Mouse (Mus musculus) lung, postnatal 0 days (tissue): ENCODE data around the gene Tas2r143.

Source experiments
- CTCF ChIP-seq: IDR thresholded peaks from 2 replicates; pipeline ENCODE4 v1.5.1; 2016; ENCODE audit warnings: antibody characterized with exemption, mild to moderate bottlenecking
- EP300 ChIP-seq: IDR thresholded peaks from 2 replicates; pipeline ENCODE4 v1.6.1; 2016; ENCODE audit warnings: antibody characterized with exemption, mild to moderate bottlenecking, control low read depth

DNA sequence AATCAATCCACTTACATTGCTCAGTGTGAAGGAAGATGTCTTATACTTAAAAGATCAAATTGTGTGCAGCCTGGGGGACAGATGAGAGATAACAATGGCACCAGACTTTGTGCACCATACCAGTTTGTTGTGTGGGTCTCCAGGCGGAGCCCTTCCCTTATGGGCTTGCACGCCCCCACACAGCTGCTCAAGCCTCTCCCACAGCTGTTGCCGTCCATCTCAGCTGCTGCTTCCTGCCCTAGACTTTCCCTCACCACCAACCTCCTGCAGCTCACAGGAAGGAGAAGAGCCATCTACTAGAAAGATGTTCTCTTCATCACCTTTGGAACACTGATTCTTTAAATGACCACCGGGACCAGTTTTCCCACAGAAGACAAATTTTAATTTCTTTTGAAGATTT, 14.4 kb upstream of the Tas2r143 start:
- TF ChIP-seq CTCF (no peak), EP300 (no peak)
